Mouse (Mus musculus) CD8-positive naive resting alpha-beta T cell, adult 2 months (primary cell): Measurements from ENCODE around the gene 1810065E05Rik.

Experiments used
- DNase-seq, 2 experiments: peaks; one replicate each; pipeline ENCODE4 v3.0.0; 2022; ENCODE audit warnings: low read depth in 2 of 2, low spot score in 2 of 2

1810065E05Rik gene

DNA sequence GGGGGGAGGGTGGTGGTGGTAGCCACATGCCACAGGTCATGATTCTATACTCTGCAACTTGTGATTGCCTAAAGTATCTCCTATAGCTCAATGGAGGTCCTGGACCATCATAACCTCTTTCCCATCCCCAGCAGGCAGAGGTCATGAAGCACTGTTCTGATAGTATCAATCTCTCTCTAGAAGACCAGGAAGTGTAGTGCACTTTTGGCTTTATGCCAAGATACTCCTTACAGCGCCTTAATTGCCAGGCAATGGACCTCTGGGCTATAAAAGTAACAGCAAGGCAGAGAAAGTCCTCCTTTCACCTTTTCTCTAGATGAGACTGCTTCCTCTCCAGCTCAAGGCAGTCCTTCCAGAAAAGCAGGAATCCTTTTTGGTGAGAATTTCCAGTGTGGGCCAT is at the start of gene 1810065E05Rik:
Gene 1810065E05Rik, plus strand, starts transcription at position 297 of the 400 bp plus-strand sequence.
- no peak for DNase-seq

DNA sequence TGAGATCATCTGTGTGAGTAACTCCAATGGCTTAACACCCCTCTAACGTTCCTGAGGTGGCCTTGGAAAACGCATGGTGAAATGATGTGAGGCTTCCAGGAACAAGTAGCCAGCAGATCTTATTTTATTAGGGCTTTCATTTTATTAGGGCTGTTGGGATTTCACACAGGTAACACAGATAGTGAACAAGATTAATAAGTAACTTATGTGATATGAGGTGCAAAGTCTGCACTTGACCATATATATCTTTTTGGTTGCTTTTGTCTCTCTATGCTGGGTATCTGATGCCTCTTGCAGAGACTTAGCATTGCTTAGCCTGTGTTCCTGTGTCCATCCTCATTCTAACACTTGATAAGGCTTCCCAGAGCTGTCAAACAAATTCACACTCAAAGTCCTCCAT is 43.6 kb upstream of the 1810065E05Rik start:
- no peak for DNase-seq

DNA sequence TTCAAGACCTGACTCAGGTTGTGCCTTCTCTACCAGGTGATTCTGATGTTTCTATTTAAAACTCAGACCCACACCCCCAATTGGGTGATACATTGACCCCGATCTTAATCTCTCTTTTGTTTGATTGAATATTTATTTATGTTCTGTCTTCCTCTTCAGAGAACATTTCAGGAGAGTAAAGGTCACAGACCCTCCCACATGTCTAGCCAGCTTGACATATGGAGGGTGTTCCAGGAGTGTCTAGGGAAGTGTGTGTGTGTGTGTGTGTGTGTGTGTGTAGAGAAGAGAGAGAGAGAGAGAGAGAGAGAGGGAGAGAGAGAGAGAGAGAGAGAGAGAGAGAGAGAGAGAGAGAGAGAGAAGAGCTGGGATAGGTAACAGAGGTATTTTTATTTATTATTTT is 43.2 kb upstream of the 1810065E05Rik start:
- DNase-seq = no peak

DNA sequence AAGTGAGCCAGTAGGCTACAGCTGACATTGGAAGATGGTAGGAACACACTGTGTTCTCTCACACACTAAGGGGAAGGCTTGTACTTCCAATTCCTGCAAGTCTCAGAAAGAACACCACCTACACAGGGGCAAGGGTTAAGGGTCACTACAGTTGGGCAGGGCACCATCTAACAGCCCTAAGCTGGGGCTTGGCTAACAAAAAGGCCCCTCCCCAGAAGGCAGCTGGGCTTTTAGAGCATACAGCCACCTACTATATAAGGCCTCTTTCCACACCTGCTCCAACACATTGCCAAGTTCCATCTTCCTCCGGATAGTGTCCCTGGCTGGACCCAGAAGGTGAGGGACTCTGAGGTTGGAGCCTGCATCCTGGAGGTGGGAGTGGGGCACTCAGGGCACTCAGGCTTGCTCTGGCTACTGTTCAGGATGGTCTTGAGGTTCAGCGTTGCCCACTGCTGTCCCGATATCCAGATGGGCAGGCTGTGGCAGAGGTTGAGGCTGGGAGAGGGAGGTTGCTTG is 42.1 kb upstream of the 1810065E05Rik start, which contains the start of gene Lypd8:
Gene Lypd8, plus strand, starts transcription at position 281 of the 516 bp plus-strand sequence.
- DNase-seq = no peak

GRCm38 (mm10) chr11:58379516-58379915 is 41.4 kb upstream of the 1810065E05Rik start:
- DNase-seq = no peak

DNA sequence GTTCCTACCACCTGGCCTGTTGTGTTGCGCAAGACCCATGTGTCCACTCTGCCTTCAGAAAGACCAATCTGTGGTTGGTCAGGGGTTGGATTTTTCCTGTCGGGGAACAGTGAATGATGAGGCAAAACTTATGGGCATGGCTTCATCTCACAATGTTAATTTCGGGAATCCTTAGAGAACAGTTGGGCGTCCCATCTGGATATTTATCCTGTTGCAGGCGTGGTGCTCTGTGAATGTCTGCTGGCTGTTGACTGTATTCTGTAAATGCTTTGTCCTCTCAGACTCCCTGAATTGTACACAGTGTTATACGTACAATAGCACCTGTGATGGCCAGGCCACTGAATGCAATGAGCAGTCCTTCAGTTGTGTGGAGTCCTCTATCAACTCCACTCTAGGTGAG is 38.4 kb upstream of the 1810065E05Rik start:
- no peak for DNase-seq

- no peak for DNase-seq
These were observed 20.8 kb upstream of the 1810065E05Rik start for GRCm38 (mm10) chr11:58399985-58400645.

- DNase-seq = no peak
These were observed 20.3 kb upstream of the 1810065E05Rik start for GRCm38 (mm10) chr11:58400655-58401054.

DNA sequence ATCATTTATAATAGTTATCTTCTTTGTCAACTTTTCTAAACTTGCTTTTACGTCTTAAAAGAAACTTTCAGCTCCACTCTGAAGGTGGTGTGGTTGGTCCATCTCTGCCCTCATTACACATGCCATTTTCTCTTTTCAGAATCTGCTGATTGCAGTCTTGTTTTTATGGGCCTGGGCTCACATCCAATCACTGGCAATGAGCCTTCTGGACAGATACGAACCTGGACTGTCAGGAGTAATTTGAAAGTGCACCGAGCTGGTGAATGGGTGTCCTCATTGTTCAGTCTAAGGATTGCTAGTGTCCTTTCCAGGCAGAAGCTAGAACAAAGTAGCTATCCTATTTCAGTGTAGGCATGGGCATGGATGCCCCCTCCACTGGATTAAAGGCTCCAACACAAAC is 12.8 kb upstream of the 1810065E05Rik start:
- DNase-seq = no peak

DNA sequence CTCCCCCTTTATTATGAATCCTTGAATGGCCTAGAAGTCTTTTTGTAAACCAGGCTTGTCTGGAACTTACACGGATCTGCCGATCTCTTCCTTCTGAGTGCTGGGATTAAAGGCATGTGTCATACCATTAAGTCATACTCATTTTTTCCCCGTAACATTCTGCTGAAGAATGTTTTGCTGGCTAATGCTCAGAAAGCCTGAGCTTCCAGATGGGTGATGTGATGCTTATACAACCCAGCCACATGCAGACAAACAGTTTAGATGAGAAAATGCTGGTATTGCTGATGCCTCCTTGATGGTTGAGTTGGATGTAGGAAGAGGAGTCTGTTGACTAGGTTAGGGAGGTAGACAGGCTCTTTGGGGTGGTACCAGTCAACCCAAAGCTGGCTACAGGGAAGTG is 2.6 kb upstream of the 1810065E05Rik start:
- no peak for DNase-seq

DNA sequence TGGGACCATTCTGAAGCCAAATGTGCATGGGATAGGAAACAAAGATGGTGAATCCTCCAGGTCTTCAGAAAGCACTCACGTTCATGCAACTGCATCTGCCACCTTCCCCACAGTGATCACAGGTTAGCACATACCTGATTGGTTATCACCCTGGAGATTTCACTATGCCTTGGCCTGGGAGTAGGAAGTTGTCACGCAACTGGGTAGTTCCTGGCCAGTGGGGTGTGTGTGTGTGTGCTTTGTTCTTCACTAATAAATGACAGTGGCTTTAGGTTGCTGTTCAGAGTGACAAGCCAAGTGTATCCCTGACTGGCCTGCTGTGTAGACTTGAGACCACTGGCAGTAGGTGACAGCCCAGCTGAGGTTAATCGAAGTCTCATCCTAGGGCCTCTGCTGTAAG is 11.3 kb downstream of the 1810065E05Rik start, which contains the start of gene Gm12253:
Gene Gm12253, plus strand, starts transcription at position 301 of the 400 bp plus-strand sequence.
- DNase-seq = no peak

DNA sequence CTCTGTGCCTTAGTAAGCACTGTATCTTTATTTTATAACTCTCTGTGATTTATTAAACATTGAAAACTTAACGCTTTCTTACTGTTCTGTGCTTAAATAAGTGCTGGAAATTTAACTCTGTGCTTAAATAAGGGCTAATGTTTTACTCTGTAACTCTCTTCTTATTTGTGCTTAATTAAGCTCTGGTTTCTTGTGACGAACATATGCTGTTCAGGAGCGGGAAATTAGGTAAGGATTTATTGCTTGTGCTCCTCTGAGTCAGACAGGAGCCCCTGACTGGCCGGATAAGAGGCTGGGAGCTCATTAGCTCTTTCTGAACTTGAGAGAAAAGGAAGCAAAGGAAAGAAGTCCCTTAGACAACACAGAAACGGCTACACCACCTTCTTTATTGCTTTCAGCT is 17.0 kb downstream of the 1810065E05Rik start:
- DNase-seq = no peak

DNA sequence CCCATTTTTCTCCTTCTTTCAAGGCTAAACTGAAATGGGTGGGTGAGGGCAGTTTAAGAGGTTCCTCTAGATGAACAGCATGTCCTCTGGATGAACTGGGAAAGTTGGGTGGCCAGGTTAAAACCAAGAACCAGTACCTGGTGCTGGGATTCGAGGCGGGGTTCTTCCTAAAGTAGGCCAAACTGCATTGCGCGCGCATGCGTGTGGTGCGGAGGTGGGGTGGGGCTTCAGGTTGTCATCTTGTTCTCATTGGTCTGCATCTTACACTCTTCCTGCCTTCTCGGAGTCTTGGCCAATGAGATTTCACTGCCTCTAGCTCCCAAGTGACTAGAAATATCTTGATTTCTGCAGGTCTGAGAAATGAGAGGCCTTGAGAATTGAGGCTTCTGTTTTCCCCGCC is 31.8 kb downstream of the 1810065E05Rik start, which contains the start of gene Lypd9:
Gene Lypd9, minus strand, starts transcription at position 165 of the 400 bp plus-strand sequence.
- DNase-seq = no peak

DNA sequence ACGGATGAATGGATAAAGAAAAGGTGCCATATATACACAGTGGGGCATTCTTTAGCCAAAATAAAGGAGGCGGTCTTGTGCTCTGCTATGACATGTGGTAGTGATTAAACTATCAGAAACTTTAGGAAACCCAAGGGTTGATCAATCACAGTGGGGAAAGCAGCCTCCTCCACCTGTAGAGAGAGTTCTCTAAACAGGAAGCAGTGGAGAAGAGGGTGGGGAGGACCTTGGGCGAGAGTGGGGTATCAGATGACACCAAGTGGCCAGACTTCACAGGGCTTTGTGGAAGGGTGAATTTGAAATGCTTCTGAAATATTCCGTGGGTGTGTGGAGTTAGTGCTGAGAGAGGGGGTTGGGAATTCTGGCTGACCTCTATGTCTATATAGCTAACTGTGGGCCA is 32.7 kb downstream of the 1810065E05Rik start:
- no peak for DNase-seq

DNA sequence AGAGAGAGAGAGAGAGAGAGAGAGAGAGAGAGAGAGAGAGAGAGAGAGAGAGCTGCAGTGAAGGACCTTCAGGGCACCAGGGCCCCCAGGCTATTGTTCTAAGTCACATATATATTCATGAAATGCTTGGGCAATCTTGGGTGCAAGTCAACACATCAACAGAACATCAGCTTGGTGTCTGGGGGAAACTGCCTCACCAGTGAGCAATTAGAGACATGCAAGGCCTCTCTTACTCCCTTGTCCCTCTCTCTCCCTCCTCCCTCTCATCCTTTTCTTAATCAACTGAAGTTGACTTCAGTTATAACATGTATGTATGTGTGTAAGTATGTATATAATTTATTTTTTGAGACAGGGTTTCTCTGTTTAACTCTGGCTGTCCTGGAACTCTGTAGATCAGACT is 41.3 kb downstream of the 1810065E05Rik start, which contains the start of gene Olfr30:
Gene Olfr30, minus strand, starts transcription at position 101 of the 400 bp plus-strand sequence.
- no peak for DNase-seq
